8 mouse cellular contexts compared by ENCODE assay signal in genomic region chr7:110018117-110018630, GRCm38 (mm10). TPM values are rescaled to one million over a fixed set of nuclear protein-coding genes. Genes with fewer than 3 reads are reported as not detected.
DNase-seq lines count a peak whose midpoint lies in the region; ATAC-seq and TF ChIP-seq lines count a peak whose summit lies in the region.

Ipo7 (plus strand) TSS chr7:110018274.

- H3K9ac ChIP-seq in heart, embryonic 11.5 days (ENCODE audit: low read depth, low read length), result peak within 1 kb of the TSS; percentile 98
- peak within 1 kb of the TSS; percentile 98 for H3K9ac ChIP-seq in kidney, embryonic 16.5 days (replicated peaks; ENCODE audit: low read length)
- H3K9ac ChIP-seq in liver, adult 2 months (ENCODE audit: low read depth, low read length), result peak within 1 kb of the TSS; percentile 82

- H3K4me3 ChIP-seq in heart, embryonic 11.5 days (ENCODE audit: low read depth, low read length), result peak within 1 kb of the TSS; percentile 94
- H3K4me3 ChIP-seq in kidney, embryonic 16.5 days (ENCODE audit: low read length), result peak within 1 kb of the TSS; percentile 100
- H3K4me3 ChIP-seq in liver, adult 2 months (ENCODE audit: insufficient read depth, low read depth, low read length), result peak within 1 kb of the TSS; percentile 69
- H3K4me3 ChIP-seq in myocyte, result peak within 1 kb of the TSS; percentile 92

- peaks cover 11% of the 10 kb centered on the region; the same call in 1 of the 2 replicates for H3K79me2 ChIP-seq in liver, adult 2 months (ENCODE audit: control insufficient read depth, insufficient read depth, low read length)
- H3K79me2 ChIP-seq in myocyte (ENCODE audit: control insufficient read depth, insufficient read depth), result peaks cover 51% of the 10 kb centered on the region

- under 1% methylated on average over 48 of the region's 48 CpGs for WGBS in heart, embryonic 11.5 days (ENCODE audit: insufficient replicate concordance)
- under 1% methylated on average over 48 of the region's 48 CpGs for WGBS in kidney, embryonic 16.5 days
- under 1% methylated on average over 48 of the region's 48 CpGs for WGBS in liver, adult 2 months

- H3K9me3 ChIP-seq in heart, embryonic 11.5 days (replicated peaks; ENCODE audit: control insufficient read depth, low read length), result no peaks in the 10 kb centered on the region
- no peaks in the 10 kb centered on the region for H3K9me3 ChIP-seq in kidney, embryonic 16.5 days (ENCODE audit: low read length)

- no peaks in the 10 kb centered on the region for H3K36me3 ChIP-seq in heart, embryonic 11.5 days (ENCODE audit: control insufficient read depth, insufficient read depth, low read length)
- no peaks in the 10 kb centered on the region for H3K36me3 ChIP-seq in kidney, embryonic 16.5 days (ENCODE audit: insufficient read depth, low read length)
- no peaks in the 10 kb centered on the region for H3K36me3 ChIP-seq in liver, adult 2 months (ENCODE audit: control insufficient read depth, insufficient read depth, low read length)
- H3K36me3 ChIP-seq in myocyte (ENCODE audit: control insufficient read depth, insufficient read depth), result no peaks in the 10 kb centered on the region
- no peaks in the 10 kb centered on the region for H3K36me3 ChIP-seq in splenic B cell, adult 2 months (ENCODE audit: control insufficient read depth, insufficient read depth, low read length, poor library complexity, severe bottlenecking)

- DNase-seq in B cell, adult 2 months, result peak; percentile 93
- peak; percentile 97 for DNase-seq in brain, adult 2 months (ENCODE audit: low read depth, low spot score)
- DNase-seq in liver, adult 2 months (ENCODE audit: extremely low read depth, low read depth, low spot score), result peak; percentile 87
- peak; percentile 90 for DNase-seq in splenic B cell, adult 2 months (ENCODE audit: low read depth, low spot score)

- no peak for TF ChIP-seq CTCF in liver, adult 2 months (IDR thresholded peaks at IDR 0.05; ENCODE audit: low read depth, low read length)

- ATAC-seq in erythroblast, adult 5-6 weeks (replicated peaks; ENCODE audit: low FRiP score, poor library complexity, severe bottlenecking), result peak; percentile 98
- ATAC-seq in heart, embryonic 11.5 days (replicated peaks; ENCODE audit: insufficient number of reproducible peaks, low FRiP score, low TSS enrichment), result peak; percentile 96
- peak; percentile 98 for ATAC-seq in kidney, embryonic 16.5 days (ENCODE audit: low FRiP score, low TSS enrichment)

- H3K27ac ChIP-seq in heart, embryonic 11.5 days (ENCODE audit: low read depth, low read length), result peak within 1 kb of the TSS; percentile 93
- peak within 1 kb of the TSS; percentile 95 for H3K27ac ChIP-seq in kidney, embryonic 16.5 days (ENCODE audit: low read length)
- H3K27ac ChIP-seq in liver, adult 2 months (replicated peaks; ENCODE audit: insufficient read depth, low read depth, low read length), result peak within 1 kb of the TSS; percentile 64

- no peaks in the 10 kb centered on the region for H3K27me3 ChIP-seq in heart, embryonic 11.5 days (ENCODE audit: control insufficient read depth, insufficient read depth, low read length)
- no peaks in the 10 kb centered on the region for H3K27me3 ChIP-seq in kidney, embryonic 16.5 days (ENCODE audit: insufficient read depth, low read length)
- no peaks in the 10 kb centered on the region for H3K27me3 ChIP-seq in liver, adult 2 months (ENCODE audit: control insufficient read depth, insufficient read depth, low read length)
- no peaks in the 10 kb centered on the region for H3K27me3 ChIP-seq in myocyte (ENCODE audit: control insufficient read depth, insufficient read depth, insufficient read length)
- H3K27me3 ChIP-seq in splenic B cell, adult 2 months (ENCODE audit: control insufficient read depth, insufficient read depth, low read length, poor library complexity, severe bottlenecking), result no peaks in the 10 kb centered on the region

- H3ac ChIP-seq in myocyte (ENCODE audit: control insufficient read depth, insufficient read length), result peak within 1 kb of the TSS; percentile 81

- TF ChIP-seq POLR2A in liver, adult 2 months (IDR thresholded peaks at IDR 0.05; ENCODE audit: extremely low read depth, insufficient read depth, low read length), result peak; percentile 84
- peak; percentile 96 for TF ChIP-seq POLR2A in myocyte (IDR thresholded peaks at IDR 0.05; ENCODE audit: insufficient read length, low read depth)

- H3K4me2 ChIP-seq in heart, embryonic 11.5 days, result peak within 1 kb of the TSS; percentile 88
- H3K4me2 ChIP-seq in kidney, embryonic 16.5 days (replicated peaks; ENCODE audit: low read depth, low read length), result peak within 1 kb of the TSS; percentile 78
- H3K4me2 ChIP-seq in myocyte (ENCODE audit: low read depth), result peak within 1 kb of the TSS; percentile 92

- H3K4me1 ChIP-seq in heart, embryonic 11.5 days (ENCODE audit: control insufficient read depth, insufficient read depth, low read length), result no peaks in the 10 kb centered on the region
- H3K4me1 ChIP-seq in kidney, embryonic 16.5 days (ENCODE audit: insufficient read depth, low read length), result peaks cover 11% of the 10 kb centered on the region
- H3K4me1 ChIP-seq in liver, adult 2 months (ENCODE audit: control insufficient read depth, insufficient read depth, low read length), result peaks cover 14% of the 10 kb centered on the region; the same call in 1 of the 2 replicates

TF ChIP-seq in myocyte, 11 proteins besides CTCF, POLR2A, EP300 and RAD21:
- no peak for TF ChIP-seq MYOG (IDR thresholded peaks at IDR 0.05; ENCODE audit: control insufficient read depth in 1 of 3, insufficient read depth in 1 of 3, insufficient read length in 2 of 3, low read depth in 2 of 3)
- TF ChIP-seq USF1 (IDR thresholded peaks at IDR 0.05; ENCODE audit: low read depth), result peak; percentile 88
- TF ChIP-seq MYOD1 (IDR thresholded peaks at IDR 0.05; ENCODE audit: control insufficient read depth in 1 of 3, insufficient read length in 2 of 3, low read depth in 2 of 3), result no peak
- TF ChIP-seq TCF12 (IDR thresholded peaks at IDR 0.05; ENCODE audit: insufficient read depth, poor library complexity, severe bottlenecking), result no peak
- no peak for TF ChIP-seq CEBPB (IDR thresholded peaks at IDR 0.05; ENCODE audit: insufficient read depth, poor library complexity, severe bottlenecking)
- peak; percentile 33 for TF ChIP-seq E2F4 (IDR thresholded peaks at IDR 0.05; ENCODE audit: insufficient read depth)
- TF ChIP-seq POLR2AphosphoS2 (IDR thresholded peaks at IDR 0.05; ENCODE audit: insufficient read length, low read depth), result peak; percentile 85
- TF ChIP-seq TCF3 (IDR thresholded peaks at IDR 0.05; ENCODE audit: insufficient read length, low read depth), result no peak
- no peak for TF ChIP-seq MAX (IDR thresholded peaks at IDR 0.05; ENCODE audit: low read depth)

RNA-seq across cellular contexts. Expression of gene Ipo7, which starts in this region (rescaled TPM):
- total RNA-seq in erythroblast, adult 5-6 weeks (2015; ENCODE audit: low replicate concordance), result 17.9 and 24.5 TPM in 2 replicates
- 33.1 and 39.3 TPM in 2 replicates for total RNA-seq in erythroblast, adult 5-6 weeks (2017; ENCODE audit: low replicate concordance)
- 14.0 and 34.6 TPM in 2 replicates for polyA plus RNA-seq in heart, embryonic 11.5 days (2014; fragmentation: Nextera tagmentation; extraction: Ambion mirVana)
- 58.0 and 59.5 TPM in 2 replicates for polyA plus RNA-seq in kidney, embryonic 16.5 days (2015; fragmentation: Nextera tagmentation; extraction: Ambion mirVana)
- total RNA-seq in liver, adult 2 months (2014; rRNA removed), result 59.8 and 65.7 TPM in 2 replicates
- 12.8 and 14.8 TPM in 2 replicates for polyA plus RNA-seq in liver, adult 2 months (2012; rRNA removed)
- polyA plus RNA-seq in myocyte (2012; fragmentation: generic; extraction: Trizol), result 28.3 TPM

Comparison
In these comparisons a context has a peak if more than half of its experiments do, and no peak if none do; other contexts are left out.
1. Peak in every context shown above with its lines: DNase-seq, ATAC-seq, H3K4me3 ChIP-seq and H3K27ac ChIP-seq.